Mouse (Mus musculus) MEL (cell line): Measurements from ENCODE around the gene Map9. TPM values are rescaled to one million over a fixed set of nuclear protein-coding genes. Genes with fewer than 3 reads are reported as not detected.

ENCODE experiments used
- DNase-seq: peaks from one replicate; pipeline ENCODE4 v3.0.0; 2011; ENCODE audit warnings: low read depth, low spot score
- H3K27ac ChIP-seq: 2 replicates; pipeline ENCODE4 v1.5.1; 2012; ENCODE audit warnings: low read depth, mild to moderate bottlenecking, control low read depth, low read length, moderate library complexity; ENCODE audit not compliant: control insufficient read depth
- H3K27me3 ChIP-seq, 2 experiments: fragments of 150-350 bp in 1 of 2; sonication (generic) in 1 of 2; 2 replicates each; pipeline ENCODE4 v1.6.1; 2012; ENCODE audit warnings: low read length in 2 of 2, mild to moderate bottlenecking in 2 of 2, improper control_type of control experiment in 1 of 2, moderate library complexity in 1 of 2; ENCODE audit not compliant: insufficient read depth in 2 of 2, control insufficient read depth in 1 of 2
- H3K36me3 ChIP-seq, 2 experiments: 2 replicates each; pipeline ENCODE4 v1.6.1; 2012 to 2014; ENCODE audit warnings: low read length in 2 of 2, improper control_type of control experiment in 1 of 2, inconsistent platforms in 1 of 2, mild to moderate bottlenecking in 1 of 2; ENCODE audit not compliant: insufficient read depth in 2 of 2, control insufficient read depth in 1 of 2
- H3K4me1 ChIP-seq, 2 experiments: fragments of 150-350 bp in 1 of 2; sonication (generic) in 1 of 2; 2 replicates each; pipeline ENCODE4 v1.6.1; 2012; ENCODE audit warnings: low read length in 2 of 2, improper control_type of control experiment in 1 of 2, mild to moderate bottlenecking in 1 of 2; ENCODE audit not compliant: insufficient read depth in 2 of 2, control insufficient read depth in 1 of 2
- H3K4me3 ChIP-seq, 2 experiments: fragments of 150-350 bp in 1 of 2; sonication (generic) in 1 of 2; 2 replicates each; pipeline ENCODE4 v1.5.1; 2012; ENCODE audit warnings: low read depth in 2 of 2, low read length in 2 of 2, mild to moderate bottlenecking in 2 of 2, moderate library complexity in 2 of 2, control low read depth in 1 of 2, improper control_type of control experiment in 1 of 2; ENCODE audit not compliant: control insufficient read depth in 1 of 2, insufficient read depth in 1 of 2
- H3K79me2 ChIP-seq: 2 replicates; pipeline ENCODE4 v1.6.1; 2012; ENCODE audit warnings: mild to moderate bottlenecking, low read length, moderate library complexity; ENCODE audit not compliant: control insufficient read depth, poor library complexity, insufficient read depth
- H3K9ac ChIP-seq: 2 replicates; pipeline ENCODE4 v1.6.1; 2012; ENCODE audit warnings: low read depth, mild to moderate bottlenecking, control low read depth, low read length, moderate library complexity; ENCODE audit not compliant: control insufficient read depth, poor library complexity, severe bottlenecking
- H3K9me3 ChIP-seq: fragments of 150-350 bp; sonication (generic); replicated peaks from 2 replicates; pipeline ENCODE4 v1.6.1; 2012; ENCODE audit warnings: mild to moderate bottlenecking, low read length, improper control_type of control experiment, moderate library complexity; ENCODE audit not compliant: insufficient read depth
- BHLHE40 ChIP-seq: IDR thresholded peaks from 2 replicates; pipeline ENCODE4 v1.6.1; 2012; ENCODE audit warnings: low read depth, mild to moderate bottlenecking, inconsistent platforms, low read length, improper control_type of control experiment, borderline replicate concordance
- CHD1 ChIP-seq: IDR thresholded peaks from 2 replicates; pipeline ENCODE4 v1.6.1; 2012; ENCODE audit warnings: low read depth, mild to moderate bottlenecking, inconsistent platforms, low read length, improper control_type of control experiment
- CHD2 ChIP-seq: IDR thresholded peaks from 2 replicates; pipeline ENCODE4 v1.6.1; 2011; ENCODE audit warnings: low read length, improper control_type of control experiment
- E2F4 ChIP-seq: IDR thresholded peaks from 2 replicates; pipeline ENCODE4 v1.6.1; 2011; ENCODE audit warnings: low read depth, low read length, improper control_type of control experiment, borderline replicate concordance
- ETS1 ChIP-seq: IDR thresholded peaks from 2 replicates; pipeline ENCODE4 v1.6.1; 2012; ENCODE audit warnings: low read depth, mild to moderate bottlenecking, inconsistent platforms, low read length, improper control_type of control experiment, moderate library complexity
- JUND ChIP-seq: IDR thresholded peaks from 2 replicates; pipeline ENCODE4 v1.6.1; 2011; ENCODE audit warnings: low read depth, mild to moderate bottlenecking, improper control_type of control experiment, low read length
- KAT2A ChIP-seq: conservative IDR thresholded peaks from 2 replicates; pipeline ENCODE4 v1.6.1; 2012; ENCODE audit warnings: low read depth, low read length, improper control_type of control experiment, inconsistent platforms
- MAFK ChIP-seq: IDR thresholded peaks from 2 replicates; pipeline ENCODE4 v1.6.1; 2011; ENCODE audit warnings: low read depth, mild to moderate bottlenecking, low read length, improper control_type of control experiment, borderline replicate concordance
- MAX ChIP-seq: IDR thresholded peaks from 2 replicates; pipeline ENCODE4 v1.6.1; 2011; ENCODE audit warnings: low read length, improper control_type of control experiment
- MAZ ChIP-seq: IDR thresholded peaks from 2 replicates; pipeline ENCODE4 v1.6.1; 2012; ENCODE audit warnings: low read depth, mild to moderate bottlenecking, inconsistent platforms, low read length, improper control_type of control experiment
- MEF2A ChIP-seq: IDR thresholded peaks from 2 replicates; pipeline ENCODE4 v1.6.1; 2014; ENCODE audit warnings: low read depth, mild to moderate bottlenecking, inconsistent platforms, low read length, improper control_type of control experiment; ENCODE audit not compliant: poor library complexity, insufficient replicate concordance, severe bottlenecking; ENCODE audit errors: extremely low read depth
- MXI1 ChIP-seq: IDR thresholded peaks from 2 replicates; pipeline ENCODE4 v1.6.1; 2011; ENCODE audit warnings: mild to moderate bottlenecking, low read depth, low read length, improper control_type of control experiment
- MYC ChIP-seq: IDR thresholded peaks from 2 replicates; pipeline ENCODE4 v1.6.1; 2011; ENCODE audit warnings: low read depth, mild to moderate bottlenecking, low read length, improper control_type of control experiment, moderate library complexity
- NELFE ChIP-seq: IDR thresholded peaks from 2 replicates; pipeline ENCODE4 v1.6.1; 2011; ENCODE audit warnings: low read depth, low read length, improper control_type of control experiment
- NRF1 ChIP-seq: IDR thresholded peaks from 2 replicates; pipeline ENCODE4 v1.6.1; 2014; ENCODE audit warnings: low read depth, mild to moderate bottlenecking, inconsistent platforms, low read length, improper control_type of control experiment, moderate library complexity; ENCODE audit not compliant: poor library complexity, insufficient read depth, severe bottlenecking
- POLR2A ChIP-seq, 2 experiments: IDR thresholded peaks; 2 replicates each; pipeline ENCODE4 v1.6.1; 2011 to 2012; ENCODE audit warnings: low read length in 2 of 2, mild to moderate bottlenecking in 2 of 2, control low read depth in 1 of 2, improper control_type of control experiment in 1 of 2, low read depth in 1 of 2, moderate library complexity in 1 of 2; ENCODE audit not compliant: control insufficient read depth in 1 of 2, insufficient read depth in 1 of 2, poor library complexity in 1 of 2
- POLR2AphosphoS5 ChIP-seq: IDR thresholded peaks from 2 replicates; pipeline ENCODE4 v1.6.1; 2012; ENCODE audit warnings: low read depth, borderline replicate concordance, mild to moderate bottlenecking, inconsistent platforms, low read length, moderate library complexity, mixed read lengths
- RAD21 ChIP-seq: IDR thresholded peaks from 2 replicates; pipeline ENCODE4 v1.6.1; 2011; ENCODE audit warnings: mild to moderate bottlenecking, low read depth, low read length, improper control_type of control experiment
- RCOR1 ChIP-seq: IDR thresholded peaks from 2 replicates; pipeline ENCODE4 v1.6.1; 2012; ENCODE audit warnings: low read depth, mild to moderate bottlenecking, inconsistent platforms, low read length, improper control_type of control experiment
- SIN3A ChIP-seq: IDR thresholded peaks from 2 replicates; pipeline ENCODE4 v1.6.1; 2012; ENCODE audit warnings: low read length, improper control_type of control experiment, inconsistent platforms
- SMC3 ChIP-seq: IDR thresholded peaks from 2 replicates; pipeline ENCODE4 v1.6.1; 2011; ENCODE audit warnings: low read depth, low read length, improper control_type of control experiment
- TAL1 ChIP-seq: IDR thresholded peaks from 2 replicates; pipeline ENCODE4 v1.6.1; 2012; ENCODE audit warnings: mild to moderate bottlenecking, inconsistent platforms, low read length, moderate library complexity, mixed read lengths
- TBP ChIP-seq: IDR thresholded peaks from 2 replicates; pipeline ENCODE4 v1.8.0; 2011; ENCODE audit warnings: low read depth, low read length, improper control_type of control experiment
- TCF12 ChIP-seq: IDR thresholded peaks from 2 replicates; pipeline ENCODE4 v1.6.1; 2014; ENCODE audit warnings: low read depth, mild to moderate bottlenecking, inconsistent platforms, low read length, improper control_type of control experiment, moderate library complexity
- UBTF ChIP-seq: IDR thresholded peaks from 2 replicates; pipeline ENCODE4 v1.6.1; 2012; ENCODE audit warnings: low read depth, mild to moderate bottlenecking, inconsistent platforms, low read length, improper control_type of control experiment, moderate library complexity, borderline replicate concordance; ENCODE audit not compliant: insufficient read depth
- ZC3H11A ChIP-seq: IDR thresholded peaks from 2 replicates; pipeline ENCODE4 v1.6.1; 2012; ENCODE audit warnings: low read depth, mild to moderate bottlenecking, inconsistent platforms, low read length, improper control_type of control experiment
- ZMIZ1 ChIP-seq: IDR thresholded peaks from 2 replicates; pipeline ENCODE4 v1.6.1; 2012; ENCODE audit warnings: low read depth, mild to moderate bottlenecking, inconsistent platforms, low read length, improper control_type of control experiment, moderate library complexity
- polyA plus RNA-seq, 2 experiments: library from polyadenylated mRNA; stranded (reverse) in 1 of 2; unstranded in 1 of 2; fragments of >175 nt in 1 of 2; fragments of >200 nt in 1 of 2; gene quantifications; 2 replicates each; pipeline versions ENCODE4 v1.2.1 to v1.2.4; 2012; ENCODE audit warnings: low replicate concordance in 2 of 2, low read depth in 1 of 2; ENCODE audit not compliant: insufficient read length in 2 of 2, insufficient read depth in 1 of 2, missing spikeins in 1 of 2
- total RNA-seq: library from RNA; depleted of rRNA; stranded (reverse); fragments of 300-350 nt; gene quantifications from 2 replicates; pipeline ENCODE4 v1.2.3, GENCODE M21; 2012

The Map9 gene
- total and polyA plus RNA-seq, 3 experiments, result not detected

GRCm38 (mm10) chr3:82407432-82407831 is 49.6 kb downstream of the Map9 start:
- no peak overlapping the region for H3K27ac ChIP-seq
- H3K4me1 ChIP-seq, result no peaks in the 10 kb centered on the region
- no peak for DNase-seq
- no peaks in the 10 kb centered on the region for H3K36me3 ChIP-seq
- TF ChIP-seq TAL1, result no peak
- no peak for TF ChIP-seq ZMIZ1
- TF ChIP-seq JUND, result no peak
- TF ChIP-seq E2F4, result no peak
- TF ChIP-seq MAX, result no peak
- no peak for TF ChIP-seq TCF12
- TF ChIP-seq TBP, result no peak
- TF ChIP-seq NRF1, result no peak
- no peak for TF ChIP-seq RCOR1
- TF ChIP-seq UBTF, result no peak
- no peak for TF ChIP-seq POLR2AphosphoS5
- TF ChIP-seq ZC3H11A, result no peak
- no peak for TF ChIP-seq CHD2
- TF ChIP-seq SMC3, result no peak
- no peak for TF ChIP-seq SIN3A
- TF ChIP-seq RAD21, result no peak
- no peak overlapping the region for H3K9ac ChIP-seq
- no peak overlapping the region for H3K4me3 ChIP-seq
- H3K27me3 ChIP-seq, result no peaks in the 10 kb centered on the region
- no peaks in the 10 kb centered on the region for H3K79me2 ChIP-seq
- H3K9me3 ChIP-seq, result no peaks in the 10 kb centered on the region

- Histone ChIP-seq H3K9me3 (no peaks in the 10 kb centered on the region), H3K4me1 (no peaks in the 10 kb centered on the region), H3K9ac (no peak overlapping the region), H3K36me3 (no peaks in the 10 kb centered on the region), H3K27ac (no peak overlapping the region), H3K27me3 (no peaks in the 10 kb centered on the region), H3K4me3 (no peak overlapping the region), H3K79me2 (no peaks in the 10 kb centered on the region)
- DNase-seq, result peak; percentile 34
- no peak for TF ChIP-seq BHLHE40
- TF ChIP-seq RAD21, result no peak
- TF ChIP-seq ZMIZ1, result no peak
- no peak for TF ChIP-seq MAZ
- TF ChIP-seq TAL1, result no peak
- TF ChIP-seq KAT2A, result no peak
- no peak for TF ChIP-seq MEF2A
- no peak for TF ChIP-seq CHD1
- TF ChIP-seq ETS1, result no peak
- no peak for TF ChIP-seq NELFE
- TF ChIP-seq E2F4, result no peak
- TF ChIP-seq MXI1, result no peak
- no peak for TF ChIP-seq CHD2
- no peak for TF ChIP-seq POLR2A (IDR thresholded peaks at IDR 0.05; ENCODE audit: control insufficient read depth in 1 of 2, insufficient read depth in 1 of 2, low read depth in 1 of 2, low read length in 2 of 2, poor library complexity in 1 of 2)
- no peak for TF ChIP-seq UBTF
- TF ChIP-seq MYC, result no peak
- no peak for TF ChIP-seq RCOR1
- TF ChIP-seq MAFK, result no peak
Measured at GRCm38 (mm10) chr3:82412397-82412796, 54.6 kb downstream of the Map9 start.
